Mouse (Mus musculus): ENCODE measurements around the gene Arhgap10.

DNA sequence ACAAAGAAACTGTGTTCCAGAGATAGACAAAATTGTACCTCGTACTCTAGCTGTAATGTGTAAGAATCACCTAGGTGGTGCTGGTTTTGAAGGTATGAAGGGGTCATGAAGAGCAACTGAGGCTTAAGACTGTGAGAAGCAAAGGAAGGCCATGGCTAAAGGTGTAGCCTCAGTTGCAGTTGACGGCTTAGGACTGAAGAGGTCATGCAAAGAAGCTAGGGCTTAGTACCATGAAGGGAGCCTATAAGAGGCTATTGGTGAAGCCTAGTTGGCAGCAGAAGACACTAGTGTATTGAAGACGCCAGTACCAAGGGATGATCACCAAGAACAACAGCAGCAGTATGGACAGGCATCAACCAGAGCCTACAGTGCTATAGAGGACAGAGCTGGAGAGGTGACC, 34.7 kb upstream of the Arhgap10 start:
- no peak for TF ChIP-seq USF1 (IDR thresholded peaks at IDR 0.05; ENCODE audit: low read depth)
- no peak for TF ChIP-seq MAX (IDR thresholded peaks at IDR 0.05)
